ENCODE assay signal across 9 mouse cellular contexts in the genomic region with DNA sequence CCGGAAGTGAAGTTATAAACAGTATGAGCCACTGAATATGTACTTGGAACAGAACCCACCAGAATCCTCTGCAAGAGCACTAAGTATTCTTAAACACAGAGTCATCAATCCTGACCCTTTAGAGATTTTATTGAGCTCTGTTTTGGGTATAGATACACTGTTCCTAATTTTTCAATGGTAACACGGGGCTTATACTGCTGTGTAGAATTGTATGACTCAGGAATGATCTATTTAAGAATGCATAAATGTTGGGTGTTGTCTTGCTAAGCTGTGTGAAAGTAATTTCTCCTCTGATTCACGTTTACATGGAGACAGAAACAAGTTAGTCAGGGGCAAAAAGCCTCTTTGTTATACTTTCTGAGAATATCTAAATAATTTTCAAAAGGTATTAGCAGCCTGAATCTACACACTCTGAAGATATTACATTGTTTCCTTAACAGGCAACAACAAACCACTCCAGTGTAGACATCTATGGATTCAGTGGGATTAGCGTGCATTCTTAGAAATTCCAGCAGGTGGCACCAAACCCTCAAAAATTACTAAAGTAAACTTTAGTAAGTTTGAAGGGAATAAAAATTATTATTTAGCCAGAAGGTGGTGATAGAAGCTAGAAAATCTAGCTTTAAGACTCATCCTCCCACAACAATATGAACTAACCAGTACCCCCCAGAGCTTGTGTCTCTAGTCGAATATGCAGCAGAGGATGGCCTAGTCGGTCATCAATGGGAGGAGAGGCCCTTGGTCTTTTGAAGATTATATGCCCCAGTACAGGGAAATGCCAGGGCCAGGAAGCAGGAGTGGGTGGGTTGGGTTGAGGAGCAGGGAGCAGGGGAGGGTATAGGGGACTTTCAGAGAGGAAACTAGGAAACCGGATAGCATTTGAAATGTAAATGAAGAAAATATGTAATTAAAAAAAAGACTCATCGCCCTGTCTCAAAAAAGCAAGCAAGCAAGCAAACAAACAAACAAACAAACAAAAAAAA. TPM values are rescaled to one million over a fixed set of nuclear protein-coding genes. Genes with fewer than 3 reads are reported as not detected.
DNase-seq lines count a peak whose midpoint lies in the region; ATAC-seq and TF ChIP-seq lines count a peak whose summit lies in the region.
"Had no signal": no experiment of that assay in that cellular context is flagged by ENCODE, and none has a peak within 500 bp of the region (broad histone marks: within the 10 kb centered on the region; RNA-seq: fewer than 3 reads in every experiment).

No protein-coding gene starts in this region.

- no peak overlapping the region for H3K4me3 ChIP-seq in heart, embryonic 11.5 days (ENCODE audit: low read depth, low read length)
- no peak overlapping the region for H3K4me3 ChIP-seq in ES-E14 (ENCODE audit: insufficient read depth in 1 of 2, low read depth in 1 of 2, low read length in 2 of 2, poor library complexity in 1 of 2, severe bottlenecking in 1 of 2)
- H3K4me3 ChIP-seq in midbrain, postnatal 0 days (ENCODE audit: low read depth, low read length), result no peak overlapping the region
- H3K4me3 ChIP-seq: liver, embryonic 13.5 days had no signal

- intact Hi-C loops in heart, postnatal 14 days (cut with DNase I), result no loop called here

- WGBS in heart, embryonic 11.5 days (ENCODE audit: insufficient replicate concordance), result 49% methylated on average over 8 of the region's 8 CpGs
- WGBS in midbrain, postnatal 0 days, result 39% methylated on average over 8 of the region's 8 CpGs

- in situ Hi-C loops in ES-E14 (cut with MboI; ENCODE audit: low sequenced_read_pairs in 2 of 2, unreplicated experiment in 2 of 2), result loop anchor here in 1 of 2 experiments (25.0 kb wide), 1 partner anchor 324 kb away; no protein-coding TSS in a partner anchor

- peak; percentile 2 to 39 for DNase-seq in heart, postnatal 14 days
- DNase-seq in ES-E14 (ENCODE audit: low read depth, low spot score), result peak; percentile 51
- peak; percentile 45 for DNase-seq in brain, embryonic 18.5 days (ENCODE audit: low read depth, low spot score)
- peak; percentile 20 to 62 for DNase-seq in layer of hippocampus, postnatal 25 days (ENCODE audit: extremely low spot score in 1 of 2, low spot score in 1 of 2)
- DNase-seq in midbrain, postnatal 0 days (ENCODE audit: low spot score), result peak; percentile 89
- no peak for DNase-seq in gastrocnemius, postnatal 25 days
- DNase-seq: liver, embryonic 13.5 days had no signal

- no peaks in the 10 kb centered on the region for H3K4me1 ChIP-seq in heart, embryonic 11.5 days (ENCODE audit: control insufficient read depth, insufficient read depth, low read length)
- no peaks in the 10 kb centered on the region for H3K4me1 ChIP-seq in ES-E14 (ENCODE audit: control insufficient read depth in 2 of 2, insufficient read depth in 2 of 2, low read length in 2 of 2, poor library complexity in 1 of 2)
- no peaks in the 10 kb centered on the region for H3K4me1 ChIP-seq in midbrain, postnatal 0 days (ENCODE audit: insufficient read depth, low read length)
- H3K4me1 ChIP-seq: liver, embryonic 13.5 days had no signal

- no peaks in the 10 kb centered on the region for H3K36me3 ChIP-seq in heart, embryonic 11.5 days (ENCODE audit: control insufficient read depth, insufficient read depth, low read length)
- no peaks in the 10 kb centered on the region for H3K36me3 ChIP-seq in ES-E14 (ENCODE audit: control insufficient read depth, insufficient read depth, low read length, poor library complexity, severe bottlenecking)
- H3K36me3 ChIP-seq in midbrain, postnatal 0 days (ENCODE audit: insufficient read depth, low read length), result no peaks in the 10 kb centered on the region
- H3K36me3 ChIP-seq: liver, embryonic 13.5 days had no signal

- peak; percentile 92 for TF ChIP-seq CTCF in midbrain, postnatal 0 days (IDR thresholded peaks at IDR 0.05)

- no peaks in the 10 kb centered on the region for H3K27me3 ChIP-seq in heart, embryonic 11.5 days (ENCODE audit: control insufficient read depth, insufficient read depth, low read length)
- H3K27me3 ChIP-seq in midbrain, postnatal 0 days (ENCODE audit: insufficient read depth, low read length), result no peaks in the 10 kb centered on the region
- H3K27me3 ChIP-seq: liver, embryonic 13.5 days had no signal

- no peak overlapping the region for H3K27ac ChIP-seq in heart, embryonic 11.5 days (ENCODE audit: low read depth, low read length)
- H3K27ac ChIP-seq in ES-E14 (ENCODE audit: insufficient read depth, low read depth, low read length, poor library complexity, severe bottlenecking), result no peak overlapping the region
- H3K27ac ChIP-seq in midbrain, postnatal 0 days (ENCODE audit: low read depth, low read length), result no peak overlapping the region
- H3K27ac ChIP-seq: liver, embryonic 13.5 days had no signal

- no peaks in the 10 kb centered on the region for H3K9me3 ChIP-seq in heart, embryonic 11.5 days (replicated peaks; ENCODE audit: control insufficient read depth, low read length)
- no peaks in the 10 kb centered on the region for H3K9me3 ChIP-seq in ES-E14 (ENCODE audit: control insufficient read depth, insufficient read depth, low read depth, low read length)
- H3K9me3 ChIP-seq in midbrain, postnatal 0 days (ENCODE audit: low read length), result no peaks in the 10 kb centered on the region
- H3K9me3 ChIP-seq: liver, embryonic 13.5 days had no signal

- no peak overlapping the region for H3K9ac ChIP-seq in heart, embryonic 11.5 days (ENCODE audit: low read depth, low read length)
- no peak overlapping the region for H3K9ac ChIP-seq in ES-E14 (ENCODE audit: insufficient read depth, low read depth, low read length, poor library complexity, severe bottlenecking)
- H3K9ac ChIP-seq in midbrain, postnatal 0 days (replicated peaks; ENCODE audit: low read length, poor library complexity, severe bottlenecking), result no peak overlapping the region
- H3K9ac ChIP-seq: liver, embryonic 13.5 days had no signal

- H3K4me2 ChIP-seq in heart, embryonic 11.5 days, result no peak overlapping the region
- H3K4me2 ChIP-seq in midbrain, postnatal 0 days (ENCODE audit: low read depth, low read length, poor library complexity, severe bottlenecking), result no peak overlapping the region
- H3K4me2 ChIP-seq: liver, embryonic 13.5 days had no signal

- no peak for ATAC-seq in heart, embryonic 11.5 days (replicated peaks; ENCODE audit: insufficient number of reproducible peaks, low FRiP score, low TSS enrichment)
- peak; percentile 61; the same call in 1 of the 2 replicates for ATAC-seq in granulocyte monocyte progenitor cell, adult 5-6 weeks (replicated peaks; ENCODE audit: poor library complexity, severe bottlenecking)
- no peak for ATAC-seq in midbrain, postnatal 0 days (ENCODE audit: low FRiP score)

TF ChIP-seq in ES-E14, 5 proteins besides CTCF, POLR2A, EP300 and RAD21:
- TF ChIP-seq HCFC1 (IDR thresholded peaks at IDR 0.05; ENCODE audit: borderline replicate concordance, insufficient read depth, low read length), result no peak
- TF ChIP-seq CHD2 (IDR thresholded peaks at IDR 0.05; ENCODE audit: low read depth, low read length), result no peak
- no peak for TF ChIP-seq MAFK (IDR thresholded peaks at IDR 0.05; ENCODE audit: insufficient read depth, low read depth, low read length)
- no peak for TF ChIP-seq ZNF384 (IDR thresholded peaks at IDR 0.05; ENCODE audit: low read depth, low read length)
- TF ChIP-seq ZC3H11A (IDR thresholded peaks at IDR 0.05; ENCODE audit: borderline replicate concordance, low read depth, low read length), result peak; percentile 49
TF ChIP-seq in ES-E14: peak in this region for 1.

RNA-seq across cellular contexts. Expression of a gene that starts 22.4 kb away (rescaled TPM):
- not detected for total RNA-seq in heart, postnatal 14 days (2021)
- not detected in 2 replicates for polyA plus RNA-seq in heart, embryonic 11.5 days (2014; fragmentation: Nextera tagmentation; extraction: Ambion mirVana)
- not detected in 2 replicates for total RNA-seq in ES-E14 (2012; rRNA removed)
- total RNA-seq in granulocyte monocyte progenitor cell, adult 5-6 weeks (2014; fragmentation: Nextera tagmentation), result not detected in 2 replicates
- not detected in 2 replicates for total RNA-seq in granulocyte monocyte progenitor cell, adult 5-6 weeks (2017)
- total RNA-seq in layer of hippocampus, postnatal 25 days (2021), result not detected
- not detected in 2 replicates for total RNA-seq in midbrain, postnatal 0 days (2014; rRNA removed)
- polyA plus RNA-seq in midbrain, postnatal 0 days (2015; fragmentation: Nextera tagmentation; extraction: Ambion mirVana), result not detected in 2 replicates
- not detected for total RNA-seq in gastrocnemius, postnatal 25 days (2021)
- polyA plus RNA-seq: liver, embryonic 13.5 days had no signal

RNA-seq across cellular contexts. Expression of a gene that starts 32.1 kb away (rescaled TPM):
- 10 to 100 TPM; 14.5 to 17.3 TPM for total RNA-seq in heart, postnatal 14 days (2021)
- 17.1 and 17.7 TPM in 2 replicates for polyA plus RNA-seq in heart, embryonic 11.5 days (2014; fragmentation: Nextera tagmentation; extraction: Ambion mirVana)
- 3.3 and 5.0 TPM in 2 replicates for total RNA-seq in ES-E14 (2012; rRNA removed)
- total RNA-seq in granulocyte monocyte progenitor cell, adult 5-6 weeks (2014; fragmentation: Nextera tagmentation), result 57.8 and 65.4 TPM in 2 replicates
- 51.1 and 70.3 TPM in 2 replicates for total RNA-seq in granulocyte monocyte progenitor cell, adult 5-6 weeks (2017)
- 10 to 100 TPM; 31.2 to 34.4 TPM for total RNA-seq in layer of hippocampus, postnatal 25 days (2021)
- total RNA-seq in midbrain, postnatal 0 days (2014; rRNA removed), result 14.0 and 21.5 TPM in 2 replicates
- 16.8 and 17.7 TPM in 2 replicates for polyA plus RNA-seq in midbrain, postnatal 0 days (2015; fragmentation: Nextera tagmentation; extraction: Ambion mirVana)
- total RNA-seq in gastrocnemius, postnatal 25 days (2021), result 10 to 100 TPM; 12.4 to 14.9 TPM
